Mouse (Mus musculus): Measurements from ENCODE around the gene Smco2. TPM values are rescaled to one million over a fixed set of nuclear protein-coding genes. Genes with fewer than 3 reads are reported as not detected.

Smco2 gene
- polyA plus RNA-seq, 1 experiment from 2014 or later, result not detected

- H3K4me3 ChIP-seq (replicated peaks; ENCODE audit: low read depth, low read length), result no peak overlapping the region
- 73% methylated on average over 13 of the region's 13 CpGs for WGBS
- ATAC-seq (ENCODE audit: low FRiP score, low TSS enrichment) (no peak), DNase-seq (no peak)
- no peak overlapping the region for H3K9ac ChIP-seq (replicated peaks; ENCODE audit: low read length)
- H3K4me1 ChIP-seq (ENCODE audit: control insufficient read depth, insufficient read depth, low read length), result no peaks in the 10 kb centered on the region
- no peak overlapping the region for H3K4me2 ChIP-seq (ENCODE audit: low read length)
- H3K9me3 ChIP-seq (ENCODE audit: control insufficient read depth, low read length), result peaks cover 2% of the 10 kb centered on the region; the same call in 1 of the 2 replicates
- H3K27ac ChIP-seq (replicated peaks; ENCODE audit: low read depth, low read length), result no peak overlapping the region
- H3K36me3 ChIP-seq (ENCODE audit: control insufficient read depth, insufficient read depth, low read length), result no peaks in the 10 kb centered on the region
- H3K27me3 ChIP-seq (ENCODE audit: control insufficient read depth, insufficient read depth, low read length), result no peaks in the 10 kb centered on the region
Measured at GRCm38 (mm10) chr6:146881896-146882770, 32.2 kb downstream of the Smco2 start.

- Histone ChIP-seq H3K4me3 (replicated peaks; ENCODE audit: low read depth, low read length) (no peak overlapping the region), H3K9me3 (ENCODE audit: control insufficient read depth, low read length) (no peaks in the 10 kb centered on the region), H3K27ac (replicated peaks; ENCODE audit: low read depth, low read length) (no peak overlapping the region), H3K9ac (replicated peaks; ENCODE audit: low read length) (no peak overlapping the region), H3K36me3 (ENCODE audit: control insufficient read depth, insufficient read depth, low read length) (no peaks in the 10 kb centered on the region), H3K4me1 (ENCODE audit: control insufficient read depth, insufficient read depth, low read length) (no peaks in the 10 kb centered on the region), H3K4me2 (ENCODE audit: low read length) (no peak overlapping the region), H3K27me3 (ENCODE audit: control insufficient read depth, insufficient read depth, low read length) (no peaks in the 10 kb centered on the region)
- no peak for DNase-seq
- no peak for ATAC-seq (ENCODE audit: low FRiP score, low TSS enrichment)
- 68% methylated on average over 2 of the region's 2 CpGs for WGBS
Measured at GRCm38 (mm10) chr6:146883426-146883825, 33.5 kb downstream of the Smco2 start.

DNA sequence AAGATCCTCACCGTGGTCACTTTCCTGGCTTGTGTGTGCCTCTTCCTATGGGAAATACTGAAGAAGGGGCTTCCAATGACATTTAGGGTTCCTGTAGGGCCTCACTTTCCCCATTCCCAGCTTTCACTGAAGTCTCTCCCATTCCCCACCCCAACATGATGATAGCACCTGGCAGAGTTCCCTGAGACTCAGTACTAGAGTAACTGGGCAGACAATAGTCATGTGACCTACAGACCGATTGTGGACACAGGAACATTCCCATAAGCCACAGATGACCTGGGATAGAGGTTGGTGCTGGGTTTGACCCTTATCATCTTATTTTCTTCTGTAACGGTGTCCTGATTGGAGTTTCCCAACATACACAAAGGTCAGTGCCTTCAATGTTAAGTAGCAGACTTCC is 34.3 kb downstream of the Smco2 start:
- ATAC-seq (ENCODE audit: low FRiP score, low TSS enrichment), result no peak
- H3K27ac ChIP-seq (replicated peaks; ENCODE audit: low read depth, low read length), result no peak overlapping the region
- no peak for DNase-seq
- no peaks in the 10 kb centered on the region for H3K36me3 ChIP-seq (ENCODE audit: control insufficient read depth, insufficient read depth, low read length)
- H3K9me3 ChIP-seq (ENCODE audit: control insufficient read depth, low read length), result no peaks in the 10 kb centered on the region
- no peak overlapping the region for H3K4me3 ChIP-seq (replicated peaks; ENCODE audit: low read depth, low read length)
- no peak overlapping the region for H3K4me2 ChIP-seq (ENCODE audit: low read length)
- no peaks in the 10 kb centered on the region for H3K27me3 ChIP-seq (ENCODE audit: control insufficient read depth, insufficient read depth, low read length)
- WGBS, result 93% methylated on average over 3 of the region's 3 CpGs
- no peak overlapping the region for H3K9ac ChIP-seq (replicated peaks; ENCODE audit: low read length)
- H3K4me1 ChIP-seq (ENCODE audit: control insufficient read depth, insufficient read depth, low read length), result no peaks in the 10 kb centered on the region

DNA sequence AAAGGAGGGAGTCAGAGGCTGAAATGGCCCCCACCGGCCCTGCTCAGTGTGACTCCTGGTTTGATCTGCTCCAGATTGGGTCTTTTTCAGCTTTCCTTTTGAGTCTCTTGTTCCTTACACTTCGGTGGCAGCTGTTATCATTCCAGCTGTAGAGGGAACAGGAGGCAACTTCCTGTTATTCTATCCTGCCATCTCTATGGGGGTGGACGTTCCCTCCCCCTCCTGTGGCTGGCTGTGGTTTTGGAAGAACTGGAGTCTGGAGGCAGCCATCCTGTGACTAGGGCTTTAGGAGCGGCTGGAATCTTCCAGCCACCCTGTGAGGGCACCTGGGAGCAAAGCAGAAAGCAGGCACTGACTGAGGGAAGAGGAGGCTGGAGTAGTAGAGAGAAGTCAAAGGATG is 34.9 kb downstream of the Smco2 start:
- ATAC-seq (ENCODE audit: low FRiP score, low TSS enrichment) (no peak), DNase-seq (no peak)
- H3K27me3 ChIP-seq (ENCODE audit: control insufficient read depth, insufficient read depth, low read length), result no peaks in the 10 kb centered on the region
- no peaks in the 10 kb centered on the region for H3K4me1 ChIP-seq (ENCODE audit: control insufficient read depth, insufficient read depth, low read length)
- H3K27ac ChIP-seq (replicated peaks; ENCODE audit: low read depth, low read length), result no peak overlapping the region
- H3K4me2 ChIP-seq (ENCODE audit: low read length), result no peak overlapping the region
- no peak overlapping the region for H3K9ac ChIP-seq (replicated peaks; ENCODE audit: low read length)
- no peaks in the 10 kb centered on the region for H3K36me3 ChIP-seq (ENCODE audit: control insufficient read depth, insufficient read depth, low read length)
- WGBS, result 54% methylated on average over 4 of the region's 4 CpGs
- no peaks in the 10 kb centered on the region for H3K9me3 ChIP-seq (ENCODE audit: control insufficient read depth, low read length)
- no peak overlapping the region for H3K4me3 ChIP-seq (replicated peaks; ENCODE audit: low read depth, low read length)

GRCm38 (mm10) chr6:146887958-146888659 is 38.2 kb downstream of the Smco2 start, which contains the start of gene Ppfibp1:
Gene Ppfibp1, plus strand, starts transcription at chr6:146888487.
- WGBS, result under 1% methylated on average over 80 of the region's 80 CpGs
- H3K9ac ChIP-seq (replicated peaks; ENCODE audit: low read length), result peak within 1 kb of the TSS; percentile 61
- H3K27ac ChIP-seq (replicated peaks; ENCODE audit: low read depth, low read length), result 0 out of 2 replicates have a peak within 1 kb of the TSS, but pooled peaks have one; percentile 20
- no peaks in the 10 kb centered on the region for H3K9me3 ChIP-seq (ENCODE audit: control insufficient read depth, low read length)
- H3K4me2 ChIP-seq (ENCODE audit: low read length), result peak within 1 kb of the TSS; percentile 88
- no peaks in the 10 kb centered on the region for H3K27me3 ChIP-seq (ENCODE audit: control insufficient read depth, insufficient read depth, low read length)
- peak; percentile 96 for ATAC-seq (ENCODE audit: low FRiP score, low TSS enrichment)
- no peaks in the 10 kb centered on the region for H3K36me3 ChIP-seq (ENCODE audit: control insufficient read depth, insufficient read depth, low read length)
- H3K4me1 ChIP-seq (ENCODE audit: control insufficient read depth, insufficient read depth, low read length), result no peaks in the 10 kb centered on the region
- peak; percentile 95 for DNase-seq
- peak within 1 kb of the TSS; percentile 68 for H3K4me3 ChIP-seq (replicated peaks; ENCODE audit: low read depth, low read length)

GRCm38 (mm10) chr6:146888660-146889490 is 39.0 kb downstream of the Smco2 start:
- DNase-seq (no peak), ATAC-seq (ENCODE audit: low FRiP score, low TSS enrichment) (peak; percentile 14; the same call in 1 of the 2 replicates)
- no peaks in the 10 kb centered on the region for H3K27me3 ChIP-seq (ENCODE audit: control insufficient read depth, insufficient read depth, low read length)
- 0 out of 2 replicates have a peak overlapping the region, but pooled peaks have one; percentile 20 for H3K27ac ChIP-seq (replicated peaks; ENCODE audit: low read depth, low read length)
- no peaks in the 10 kb centered on the region for H3K36me3 ChIP-seq (ENCODE audit: control insufficient read depth, insufficient read depth, low read length)
- peak overlapping the region; percentile 68 for H3K4me3 ChIP-seq (replicated peaks; ENCODE audit: low read depth, low read length)
- H3K4me2 ChIP-seq (ENCODE audit: low read length), result peak overlapping the region; percentile 88
- no peaks in the 10 kb centered on the region for H3K4me1 ChIP-seq (ENCODE audit: control insufficient read depth, insufficient read depth, low read length)
- WGBS, result 7% methylated on average over 26 of the region's 26 CpGs
- peak overlapping the region; percentile 61 for H3K9ac ChIP-seq (replicated peaks; ENCODE audit: low read length)
- H3K9me3 ChIP-seq (ENCODE audit: control insufficient read depth, low read length), result no peaks in the 10 kb centered on the region

GRCm38 (mm10) chr6:146890215-146890614 is 40.3 kb downstream of the Smco2 start:
- DNase-seq (no peak), ATAC-seq (ENCODE audit: low FRiP score, low TSS enrichment) (no peak)
- no peaks in the 10 kb centered on the region for H3K36me3 ChIP-seq (ENCODE audit: control insufficient read depth, insufficient read depth, low read length)
- 68% methylated on average over 2 of the region's 2 CpGs for WGBS
- H3K4me1 ChIP-seq (ENCODE audit: control insufficient read depth, insufficient read depth, low read length), result no peaks in the 10 kb centered on the region
- no peak overlapping the region for H3K27ac ChIP-seq (replicated peaks; ENCODE audit: low read depth, low read length)
- H3K9ac ChIP-seq (replicated peaks; ENCODE audit: low read length), result no peak overlapping the region
- H3K27me3 ChIP-seq (ENCODE audit: control insufficient read depth, insufficient read depth, low read length), result no peaks in the 10 kb centered on the region
- no peak overlapping the region for H3K4me2 ChIP-seq (ENCODE audit: low read length)
- H3K4me3 ChIP-seq (replicated peaks; ENCODE audit: low read depth, low read length), result no peak overlapping the region
- no peaks in the 10 kb centered on the region for H3K9me3 ChIP-seq (ENCODE audit: control insufficient read depth, low read length)

- Histone ChIP-seq H3K9ac (replicated peaks; ENCODE audit: low read length) (no peak overlapping the region), H3K36me3 (ENCODE audit: control insufficient read depth, insufficient read depth, low read length) (no peaks in the 10 kb centered on the region), H3K4me3 (replicated peaks; ENCODE audit: low read depth, low read length) (no peak overlapping the region), H3K4me1 (ENCODE audit: control insufficient read depth, insufficient read depth, low read length) (no peaks in the 10 kb centered on the region), H3K4me2 (ENCODE audit: low read length) (no peak overlapping the region), H3K27me3 (ENCODE audit: control insufficient read depth, insufficient read depth, low read length) (no peaks in the 10 kb centered on the region), H3K27ac (replicated peaks; ENCODE audit: low read depth, low read length) (no peak overlapping the region), H3K9me3 (ENCODE audit: control insufficient read depth, low read length) (no peaks in the 10 kb centered on the region)
- ATAC-seq (ENCODE audit: low FRiP score, low TSS enrichment) (no peak), DNase-seq (no peak)
Measured at GRCm38 (mm10) chr6:146890633-146891032, 40.7 kb downstream of the Smco2 start.

Data from midbrain, embryonic 14.5 days (tissue).